Mouse (Mus musculus) heart, embryonic 16.5 days (tissue): Measurements from ENCODE around the gene Gm45837. TPM values are rescaled to one million over a fixed set of nuclear protein-coding genes. Genes with fewer than 3 reads are reported as not detected.

Experiments used
- ATAC-seq: fragments of 200-750 bp; cut with Nextera tagmentation; replicated peaks from 2 replicates; pipeline ENCODE4 v1.8.0; 2017; ENCODE audit warnings: moderate number of reproducible peaks; ENCODE audit not compliant: insufficient read depth, low FRiP score; ENCODE audit errors: extremely low read depth
- H3K27ac ChIP-seq: fragments of 300-500 bp; sonication (generic); 2 replicates; pipeline ENCODE4 v1.5.1; 2014; ENCODE audit warnings: mild to moderate bottlenecking, low read length, control low read depth, moderate library complexity
- H3K27me3 ChIP-seq: fragments of 300-500 bp; sonication (generic); 2 replicates; pipeline ENCODE4 v1.6.1; 2014; ENCODE audit warnings: low read length, mixed read lengths; ENCODE audit not compliant: control insufficient read depth, insufficient read depth
- H3K36me3 ChIP-seq: fragments of 300-500 bp; sonication (generic); 2 replicates; pipeline ENCODE4 v1.6.1; 2014; ENCODE audit not compliant: control insufficient read depth, insufficient read depth
- H3K4me1 ChIP-seq: fragments of 300-500 bp; sonication (generic); 2 replicates; pipeline ENCODE4 v1.6.1; 2014; ENCODE audit warnings: low read length, mixed read lengths; ENCODE audit not compliant: control insufficient read depth, insufficient read depth
- H3K4me2 ChIP-seq: fragments of 300-500 bp; sonication (generic); 2 replicates; pipeline ENCODE4 v1.6.1; 2014; ENCODE audit warnings: low read depth, mild to moderate bottlenecking, control low read depth, low read length
- H3K4me3 ChIP-seq: fragments of 300-500 bp; sonication (generic); 2 replicates; pipeline ENCODE4 v1.5.1; 2014; ENCODE audit warnings: mild to moderate bottlenecking, control low read depth, low read length
- H3K9ac ChIP-seq: fragments of 300-500 bp; sonication (generic); 2 replicates; pipeline ENCODE4 v1.6.1; 2014; ENCODE audit warnings: low read length, control low read depth
- H3K9me3 ChIP-seq: fragments of 300-500 bp; sonication (generic); replicated peaks from 2 replicates; pipeline ENCODE4 v1.6.1; 2016; ENCODE audit warnings: low read length; ENCODE audit not compliant: control insufficient read depth
- WGBS: fragments of 180-500 bp; shearing (Covaris S2); extraction: QIAGEN DNeasy Blood & Tissue Kit; methylation state at CpG from one replicate; pipeline ENCODE4 v1.1.7; 2014; 5-methylcytosine and 5-hydroxymethylcytosine counted together
- polyA plus RNA-seq: library from polyadenylated mRNA; unstranded; fragments of >200 nt; fragmentation: Nextera tagmentation; extraction: Ambion mirVana; gene quantifications from 2 replicates; pipeline ENCODE4 v1.2.1, GENCODE M21; 2015

Gm45837 gene
- polyA plus RNA-seq, 1 experiment from 2014 or later: 7.8 TPM

- WGBS: 38% methylated on average over 3 of the region's 3 CpGs
- no peak for ATAC-seq
Observed at GRCm38 (mm10) chr7:101449855-101450254, 39.2 kb downstream of the Gm45837 start.

GRCm38 (mm10) chr7:101450422-101451401 is 40.0 kb downstream of the Gm45837 start:
- Histone ChIP-seq H3K27ac (no peak overlapping the region), H3K4me2 (peak overlapping the region; percentile 95), H3K27me3 (peaks cover 13% of the 10 kb centered on the region), H3K9ac (peak overlapping the region; percentile 63), H3K9me3 (no peaks in the 10 kb centered on the region), H3K4me1 (peaks cover 7% of the 10 kb centered on the region), H3K4me3 (peak overlapping the region; percentile 63), H3K36me3 (no peaks in the 10 kb centered on the region)
- WGBS: under 1% methylated on average over 66 of the region's 68 CpGs
- peak; percentile 81 for ATAC-seq

More at GRCm38 (mm10) chr7:101449855-101450254, 39.2 kb downstream of the Gm45837 start:
- Histone ChIP-seq H3K27me3 (peaks cover 13% of the 10 kb centered on the region), H3K4me3 (no peak overlapping the region), H3K4me1 (peaks cover 7% of the 10 kb centered on the region), H3K9me3 (no peaks in the 10 kb centered on the region), H3K27ac (no peak overlapping the region), H3K4me2 (no peak overlapping the region), H3K36me3 (no peaks in the 10 kb centered on the region), H3K9ac (no peak overlapping the region)

GRCm38 (mm10) chr7:101452669-101453068 is 42.0 kb downstream of the Gm45837 start:
- H3K36me3 ChIP-seq: no peaks in the 10 kb centered on the region
- peak overlapping the region; percentile 95; the same call in 1 of the 2 replicates for H3K4me2 ChIP-seq
- no peak for ATAC-seq
- H3K4me3 ChIP-seq: peak overlapping the region; percentile 63
- H3K9me3 ChIP-seq: no peaks in the 10 kb centered on the region
- 80% methylated on average over 3 of the region's 3 CpGs for WGBS
- H3K27ac ChIP-seq: no peak overlapping the region
- H3K27me3 ChIP-seq: peaks cover 13% of the 10 kb centered on the region
- H3K9ac ChIP-seq: no peak overlapping the region
- H3K4me1 ChIP-seq: peaks cover 10% of the 10 kb centered on the region

GRCm38 (mm10) chr7:101453296-101453695 is 42.6 kb downstream of the Gm45837 start:
- H3K27ac ChIP-seq: no peak overlapping the region
- peaks cover 13% of the 10 kb centered on the region for H3K4me1 ChIP-seq
- no peaks in the 10 kb centered on the region for H3K9me3 ChIP-seq
- peak overlapping the region; percentile 95 for H3K4me2 ChIP-seq
- H3K27me3 ChIP-seq: peaks cover 14% of the 10 kb centered on the region
- peak overlapping the region; percentile 63 for H3K4me3 ChIP-seq
- no peaks in the 10 kb centered on the region for H3K36me3 ChIP-seq
- no peak overlapping the region for H3K9ac ChIP-seq
- 84% methylated on average over 3 of the region's 3 CpGs for WGBS
- ATAC-seq: no peak

GRCm38 (mm10) chr7:101453725-101454124 is 43.0 kb downstream of the Gm45837 start:
- 41% methylated on average over 8 of the region's 8 CpGs for WGBS
- Histone ChIP-seq H3K27ac (no peak overlapping the region), H3K9me3 (no peaks in the 10 kb centered on the region), H3K36me3 (no peaks in the 10 kb centered on the region), H3K27me3 (peaks cover 17% of the 10 kb centered on the region), H3K4me3 (no peak overlapping the region), H3K4me1 (peaks cover 16% of the 10 kb centered on the region), H3K4me2 (no peak overlapping the region; the same call in 1 of the 2 replicates), H3K9ac (no peak overlapping the region)
- no peak for ATAC-seq

- 87% methylated on average over 9 of the region's 9 CpGs for WGBS
- no peak overlapping the region for H3K4me2 ChIP-seq
Observed at GRCm38 (mm10) chr7:101454479-101454878, 43.8 kb downstream of the Gm45837 start.

GRCm38 (mm10) chr7:101455141-101455540 is 44.5 kb downstream of the Gm45837 start:
- Histone ChIP-seq H3K9me3 (no peaks in the 10 kb centered on the region), H3K27me3 (peaks cover 17% of the 10 kb centered on the region), H3K9ac (no peak overlapping the region), H3K36me3 (no peaks in the 10 kb centered on the region), H3K27ac (no peak overlapping the region), H3K4me2 (no peak overlapping the region), H3K4me3 (no peak overlapping the region), H3K4me1 (peaks cover 27% of the 10 kb centered on the region)
- WGBS: 73% methylated on average over 6 of the region's 6 CpGs
- no peak for ATAC-seq

More at GRCm38 (mm10) chr7:101454479-101454878, 43.8 kb downstream of the Gm45837 start:
- ATAC-seq: no peak
- Histone ChIP-seq H3K27me3 (peaks cover 17% of the 10 kb centered on the region), H3K27ac (no peak overlapping the region), H3K4me1 (peaks cover 20% of the 10 kb centered on the region), H3K9ac (no peak overlapping the region), H3K4me3 (no peak overlapping the region), H3K9me3 (no peaks in the 10 kb centered on the region), H3K36me3 (no peaks in the 10 kb centered on the region)

- Histone ChIP-seq H3K36me3 (no peaks in the 10 kb centered on the region), H3K4me2 (peak overlapping the region; percentile 26; the same call in 1 of the 2 replicates), H3K4me3 (no peak overlapping the region), H3K4me1 (peaks cover 32% of the 10 kb centered on the region), H3K27me3 (peaks cover 17% of the 10 kb centered on the region), H3K9ac (0 out of 2 replicates have a peak overlapping the region, but pooled peaks have one; percentile 8), H3K27ac (no peak overlapping the region), H3K9me3 (no peaks in the 10 kb centered on the region)
- no peak for ATAC-seq
- WGBS: 75% methylated on average over 4 of the region's 4 CpGs
Observed at GRCm38 (mm10) chr7:101456318-101456717, 45.6 kb downstream of the Gm45837 start.

- Histone ChIP-seq H3K4me3 (no peak overlapping the region), H3K4me1 (peaks cover 33% of the 10 kb centered on the region), H3K36me3 (no peaks in the 10 kb centered on the region), H3K27me3 (peaks cover 15% of the 10 kb centered on the region), H3K4me2 (peak overlapping the region; percentile 13; the same call in 1 of the 2 replicates), H3K9ac (no peak overlapping the region), H3K27ac (peak overlapping the region; percentile 9; the same call in 1 of the 2 replicates), H3K9me3 (no peaks in the 10 kb centered on the region)
- WGBS: 40% methylated on average over 5 of the region's 5 CpGs
- ATAC-seq: no peak
Observed at GRCm38 (mm10) chr7:101456789-101457188, 46.1 kb downstream of the Gm45837 start.
